Mouse (Mus musculus): Measurements from ENCODE around the gene Cmtm4. TPM values are rescaled to one million over a fixed set of nuclear protein-coding genes. Genes with fewer than 3 reads are reported as not detected.

Gene Cmtm4
- polyA plus RNA-seq, 1 experiment from 2014 or later: 2.2 TPM

GRCm38 (mm10) chr8:104365695-104366094, 29.9 kb downstream of the Cmtm4 start:
- Histone ChIP-seq H3K27ac (replicated peaks) (no peak overlapping the region), H3K4me1 (peaks cover 22% of the 10 kb centered on the region), H3K36me3 (replicated peaks) (peaks cover 11% of the 10 kb centered on the region; the same call in 1 of the 2 replicates), H3K9me3 (no peaks in the 10 kb centered on the region), H3K27me3 (replicated peaks; ENCODE audit: low read depth, poor library complexity, severe bottlenecking) (no peaks in the 10 kb centered on the region), H3K4me3 (no peak overlapping the region)
- WGBS: 89% methylated on average over 9 of the region's 9 CpGs
- DNase-seq (ENCODE audit: low spot score): no peak

- Histone ChIP-seq H3K36me3 (replicated peaks) (peaks cover 27% of the 10 kb centered on the region), H3K9me3 (no peaks in the 10 kb centered on the region), H3K27ac (replicated peaks) (no peak overlapping the region; the same call in 1 of the 2 replicates), H3K4me3 (no peak overlapping the region), H3K4me1 (peaks cover 11% of the 10 kb centered on the region; the same call in 1 of the 2 replicates), H3K27me3 (replicated peaks; ENCODE audit: low read depth, poor library complexity, severe bottlenecking) (no peaks in the 10 kb centered on the region)
- no peak for DNase-seq (ENCODE audit: low spot score)
- 70% methylated on average over 15 of the region's 15 CpGs for WGBS
Measured at GRCm38 (mm10) chr8:104359778-104360456, 35.7 kb downstream of the Cmtm4 start.

- Histone ChIP-seq H3K9me3 (no peaks in the 10 kb centered on the region), H3K27ac (replicated peaks) (no peak overlapping the region), H3K4me1 (peaks cover 11% of the 10 kb centered on the region; the same call in 1 of the 2 replicates), H3K4me3 (no peak overlapping the region), H3K36me3 (replicated peaks) (peaks cover 37% of the 10 kb centered on the region), H3K27me3 (replicated peaks; ENCODE audit: low read depth, poor library complexity, severe bottlenecking) (no peaks in the 10 kb centered on the region)
- 83% methylated on average over 3 of the region's 3 CpGs for WGBS
- DNase-seq (ENCODE audit: low spot score): no peak
Measured at GRCm38 (mm10) chr8:104358637-104359036, 37.0 kb downstream of the Cmtm4 start.

GRCm38 (mm10) chr8:104354504-104354903, 41.1 kb downstream of the Cmtm4 start:
- Histone ChIP-seq H3K27ac (replicated peaks) (no peak overlapping the region), H3K27me3 (replicated peaks; ENCODE audit: low read depth, poor library complexity, severe bottlenecking) (no peaks in the 10 kb centered on the region), H3K4me1 (peaks cover 5% of the 10 kb centered on the region; the same call in 1 of the 2 replicates), H3K36me3 (replicated peaks) (peaks cover 41% of the 10 kb centered on the region), H3K9me3 (no peaks in the 10 kb centered on the region), H3K4me3 (no peak overlapping the region)
- DNase-seq (ENCODE audit: low spot score): no peak
- 91% methylated on average over 10 of the region's 10 CpGs for WGBS

GRCm38 (mm10) chr8:104353186-104353585, 42.4 kb downstream of the Cmtm4 start:
- Histone ChIP-seq H3K9me3 (no peaks in the 10 kb centered on the region), H3K27me3 (replicated peaks; ENCODE audit: low read depth, poor library complexity, severe bottlenecking) (no peaks in the 10 kb centered on the region), H3K4me3 (no peak overlapping the region), H3K4me1 (peaks cover 6% of the 10 kb centered on the region; the same call in 1 of the 2 replicates), H3K36me3 (replicated peaks) (peaks cover 44% of the 10 kb centered on the region), H3K27ac (replicated peaks) (no peak overlapping the region)
- no peak for DNase-seq (ENCODE audit: low spot score)
- WGBS: 70% methylated on average over 5 of the region's 5 CpGs

- Histone ChIP-seq H3K27me3 (replicated peaks; ENCODE audit: low read depth, poor library complexity, severe bottlenecking) (no peaks in the 10 kb centered on the region), H3K4me1 (peaks cover 14% of the 10 kb centered on the region; the same call in 1 of the 2 replicates)
Measured at GRCm38 (mm10) chr8:104350047-104350446, 45.6 kb downstream of the Cmtm4 start.

GRCm38 (mm10) chr8:104348971-104349370, 46.6 kb downstream of the Cmtm4 start:
- H3K27ac ChIP-seq (replicated peaks): no peak overlapping the region
- WGBS: 91% methylated on average over 5 of the region's 5 CpGs
- DNase-seq (ENCODE audit: low spot score): no peak
- no peaks in the 10 kb centered on the region for H3K9me3 ChIP-seq
- no peaks in the 10 kb centered on the region for H3K27me3 ChIP-seq (replicated peaks; ENCODE audit: low read depth, poor library complexity, severe bottlenecking)
- H3K36me3 ChIP-seq (replicated peaks): peaks cover 54% of the 10 kb centered on the region
- no peak overlapping the region for H3K4me3 ChIP-seq
- H3K4me1 ChIP-seq: peaks cover 14% of the 10 kb centered on the region; the same call in 1 of the 2 replicates

More at GRCm38 (mm10) chr8:104350047-104350446, 45.6 kb downstream of the Cmtm4 start:
- Histone ChIP-seq H3K9me3 (no peaks in the 10 kb centered on the region), H3K27ac (replicated peaks) (no peak overlapping the region), H3K4me3 (no peak overlapping the region), H3K36me3 (replicated peaks) (peaks cover 54% of the 10 kb centered on the region)
- WGBS: 66% methylated on average over 13 of the region's 13 CpGs
- no peak for DNase-seq (ENCODE audit: low spot score)

- Histone ChIP-seq H3K36me3 (replicated peaks) (peaks cover 55% of the 10 kb centered on the region), H3K4me1 (peaks cover 22% of the 10 kb centered on the region), H3K27ac (replicated peaks) (no peak overlapping the region), H3K4me3 (no peak overlapping the region), H3K27me3 (replicated peaks; ENCODE audit: low read depth, poor library complexity, severe bottlenecking) (no peaks in the 10 kb centered on the region), H3K9me3 (no peaks in the 10 kb centered on the region)
- 65% methylated on average over 12 of the region's 12 CpGs for WGBS
- no peak for DNase-seq (ENCODE audit: low spot score)
Measured at GRCm38 (mm10) chr8:104346706-104347105, 48.9 kb downstream of the Cmtm4 start.

- no peaks in the 10 kb centered on the region for H3K27me3 ChIP-seq (replicated peaks; ENCODE audit: low read depth, poor library complexity, severe bottlenecking)
- no peak overlapping the region for H3K27ac ChIP-seq (replicated peaks)
- WGBS: 92% methylated on average over 5 of the region's 5 CpGs
- H3K36me3 ChIP-seq (replicated peaks): peaks cover 53% of the 10 kb centered on the region
- no peak overlapping the region for H3K4me3 ChIP-seq
- no peaks in the 10 kb centered on the region for H3K9me3 ChIP-seq
- H3K4me1 ChIP-seq: peaks cover 34% of the 10 kb centered on the region
- DNase-seq (ENCODE audit: low spot score): no peak
Measured at GRCm38 (mm10) chr8:104344622-104345021, 51.0 kb downstream of the Cmtm4 start.

GRCm38 (mm10) chr8:104343957-104344356, 51.6 kb downstream of the Cmtm4 start:
- H3K36me3 ChIP-seq (replicated peaks): peaks cover 53% of the 10 kb centered on the region
- no peak overlapping the region for H3K4me3 ChIP-seq
- DNase-seq (ENCODE audit: low spot score): peak; percentile 88
- WGBS: 20% methylated on average over 7 of the region's 7 CpGs
- no peak overlapping the region; the same call in 1 of the 2 replicates for H3K27ac ChIP-seq (replicated peaks)
- peaks cover 39% of the 10 kb centered on the region for H3K4me1 ChIP-seq
- H3K27me3 ChIP-seq (replicated peaks; ENCODE audit: low read depth, poor library complexity, severe bottlenecking): no peaks in the 10 kb centered on the region
- H3K9me3 ChIP-seq: no peaks in the 10 kb centered on the region

GRCm38 (mm10) chr8:104342426-104342825, 53.2 kb downstream of the Cmtm4 start:
- DNase-seq (ENCODE audit: low spot score): no peak
- Histone ChIP-seq H3K9me3 (no peaks in the 10 kb centered on the region), H3K4me3 (no peak overlapping the region), H3K36me3 (replicated peaks) (peaks cover 44% of the 10 kb centered on the region), H3K27ac (replicated peaks) (no peak overlapping the region), H3K4me1 (peaks cover 37% of the 10 kb centered on the region), H3K27me3 (replicated peaks; ENCODE audit: low read depth, poor library complexity, severe bottlenecking) (no peaks in the 10 kb centered on the region)
- WGBS: 83% methylated on average over 5 of the region's 5 CpGs

GRCm38 (mm10) chr8:104341678-104342077, 53.9 kb downstream of the Cmtm4 start:
- WGBS: 40% methylated on average over 6 of the region's 6 CpGs
- H3K27ac ChIP-seq (replicated peaks): peak overlapping the region; percentile 95
- peaks cover 36% of the 10 kb centered on the region for H3K36me3 ChIP-seq (replicated peaks)
- peaks cover 33% of the 10 kb centered on the region for H3K4me1 ChIP-seq
- no peaks in the 10 kb centered on the region for H3K27me3 ChIP-seq (replicated peaks; ENCODE audit: low read depth, poor library complexity, severe bottlenecking)
- H3K9me3 ChIP-seq: no peaks in the 10 kb centered on the region
- H3K4me3 ChIP-seq: peak overlapping the region; percentile 82
- no peak for DNase-seq (ENCODE audit: low spot score)

GRCm38 (mm10) chr8:104341106-104341561, 54.5 kb downstream of the Cmtm4 start:
- H3K9me3 ChIP-seq: no peaks in the 10 kb centered on the region
- no peaks in the 10 kb centered on the region for H3K27me3 ChIP-seq (replicated peaks; ENCODE audit: low read depth, poor library complexity, severe bottlenecking)
- H3K27ac ChIP-seq (replicated peaks): peak overlapping the region; percentile 95
- WGBS: 0% methylated on average over 24 of the region's 24 CpGs
- DNase-seq (ENCODE audit: low spot score): peak; percentile 83
- peaks cover 31% of the 10 kb centered on the region for H3K36me3 ChIP-seq (replicated peaks)
- peaks cover 29% of the 10 kb centered on the region for H3K4me1 ChIP-seq
- H3K4me3 ChIP-seq: peak overlapping the region; percentile 82

All from embryonic facial prominence, embryonic 10.5 days (tissue).